Mouse (Mus musculus) megakaryocyte-erythroid progenitor cell, adult 5-6 weeks (primary cell): ENCODE measurements around the gene Olfml2a. TPM values are rescaled to one million over a fixed set of nuclear protein-coding genes. Genes with fewer than 3 reads are reported as not detected.
A peak's percentile ranks its signal among the peaks of the same experiment; 100 is the strongest.
"Not testable (repeated sequence)": the region's sequence is repeated elsewhere in the genome, so short reads cannot be mapped to it uniquely, and the experiment has no call there.

Experiments
- ATAC-seq: replicated peaks from 2 replicates; pipeline ENCODE4 v1.8.0; 2016; ENCODE audit warnings: mild to moderate bottlenecking, inconsistent platforms; ENCODE audit not compliant: severe bottlenecking, poor library complexity, low FRiP score, low TSS enrichment
- total RNA-seq, 2 experiments: library from RNA; stranded (forward) in 1 of 2; stranded (reverse) in 1 of 2; fragments of 200-1000, 215-1000 nt in 1 of 2; fragments of >200 nt in 1 of 2; fragmentation: Nextera tagmentation in 1 of 2; gene quantifications; 2 replicates each; pipeline ENCODE4 v1.2.3; 2014 to 2017

Gene Olfml2a
- total RNA-seq, 2 experiments from 2014 or later = not detected

DNA sequence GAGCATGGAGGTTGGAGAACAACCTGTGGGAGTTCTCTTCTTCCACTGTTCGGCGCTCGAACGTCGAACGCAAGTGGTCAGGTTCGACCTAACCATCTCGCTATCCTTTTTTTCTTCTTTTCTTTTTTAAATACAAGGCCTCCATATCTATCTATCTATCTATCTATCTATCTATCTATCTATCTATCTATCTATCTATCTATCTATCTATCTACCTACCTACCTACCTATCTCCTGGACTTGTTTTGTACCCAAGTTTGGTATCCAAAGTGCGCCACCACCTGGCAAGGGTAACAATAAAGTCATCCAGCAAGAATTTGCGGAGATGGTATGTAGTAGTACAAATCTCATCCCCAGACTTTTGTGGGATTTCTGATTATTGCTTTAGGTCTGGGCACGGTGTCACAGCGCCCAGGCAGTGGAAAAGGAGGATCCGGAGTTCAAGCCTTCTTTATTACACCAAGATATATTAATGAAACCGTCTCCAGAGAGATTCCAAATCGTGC, 73.8 kb downstream of the Olfml2a start, which contains the start of gene Rpl35:
Gene Rpl35, minus strand, starts transcription at position 51 of the 506 bp plus-strand sequence.
- ATAC-seq = no peak

DNA sequence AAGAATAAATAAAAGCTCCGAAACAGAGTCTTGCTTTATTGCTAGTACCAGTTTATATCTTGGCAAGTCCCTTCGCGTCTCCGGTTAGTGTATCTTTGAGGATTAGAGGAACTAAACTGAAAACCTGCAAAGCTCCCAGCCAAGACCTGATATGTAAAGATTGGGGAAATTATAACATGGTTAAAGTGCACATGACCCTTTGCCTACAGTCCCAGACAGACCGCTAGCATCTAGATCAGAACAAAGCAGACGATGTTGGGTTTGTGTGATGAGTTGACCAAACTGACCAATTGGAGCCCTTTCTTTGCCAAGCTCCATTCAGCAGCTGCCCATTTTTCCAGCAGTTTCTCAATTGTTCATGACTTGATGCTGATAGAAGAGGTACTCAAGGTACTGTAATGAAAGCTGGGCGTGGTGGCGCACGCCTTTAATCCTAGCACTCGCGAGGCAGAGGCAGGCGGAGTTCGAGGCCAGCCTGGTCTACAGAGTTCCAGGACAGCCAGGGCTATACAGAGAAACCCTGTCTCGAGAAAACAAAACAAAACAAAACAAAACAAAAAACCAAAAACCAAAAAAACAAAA, 74.5 kb downstream of the Olfml2a start:
- ATAC-seq = no peak

DNA sequence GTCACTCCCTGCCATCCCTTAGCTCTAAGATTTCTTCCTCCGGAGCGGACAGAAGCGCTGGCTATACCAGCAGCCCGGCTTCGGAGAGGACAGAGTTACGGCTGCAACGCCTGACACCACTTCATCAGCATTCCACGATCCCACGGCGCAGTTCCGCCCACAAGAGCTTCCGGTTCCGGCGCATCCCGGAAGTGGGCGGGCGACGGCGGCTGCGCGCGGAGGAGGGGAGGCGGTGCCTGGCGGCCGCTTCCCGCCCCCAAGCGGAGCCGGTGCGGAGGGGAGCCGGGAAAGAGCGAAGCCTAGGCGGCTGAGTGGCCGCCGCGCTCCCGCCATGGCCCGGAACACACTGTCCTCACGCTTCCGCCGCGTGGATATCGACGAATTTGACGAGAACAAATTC, 76.1 kb downstream of the Olfml2a start:
- peak; percentile 71 for ATAC-seq

DNA sequence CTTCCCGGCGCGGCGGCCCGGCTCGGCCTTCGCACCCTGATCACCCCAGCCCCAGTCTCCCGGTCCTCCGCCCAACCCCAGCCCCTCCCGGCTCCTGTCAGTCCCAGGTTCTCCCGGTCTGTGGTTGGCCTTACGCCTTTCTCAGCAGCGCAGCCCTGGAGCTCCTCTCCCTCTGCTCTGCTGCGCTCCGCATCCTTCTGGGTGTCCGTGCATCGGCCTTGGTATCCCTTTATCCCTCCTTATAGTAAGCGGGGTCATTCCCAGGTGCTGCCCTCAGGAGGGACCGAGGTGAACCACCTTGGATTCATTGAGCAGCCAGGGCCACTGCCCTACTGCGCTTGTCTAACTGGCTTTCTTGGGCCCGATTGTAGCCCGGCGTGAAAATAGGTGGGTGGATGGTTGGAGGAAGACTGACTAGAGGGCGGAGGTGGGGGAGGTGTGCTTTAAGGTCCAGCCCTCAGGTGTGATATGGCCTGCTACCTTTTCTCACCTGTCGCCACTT, 76.6 kb downstream of the Olfml2a start:
- ATAC-seq = peak; percentile 1; the same call in 1 of the 2 replicates

DNA sequence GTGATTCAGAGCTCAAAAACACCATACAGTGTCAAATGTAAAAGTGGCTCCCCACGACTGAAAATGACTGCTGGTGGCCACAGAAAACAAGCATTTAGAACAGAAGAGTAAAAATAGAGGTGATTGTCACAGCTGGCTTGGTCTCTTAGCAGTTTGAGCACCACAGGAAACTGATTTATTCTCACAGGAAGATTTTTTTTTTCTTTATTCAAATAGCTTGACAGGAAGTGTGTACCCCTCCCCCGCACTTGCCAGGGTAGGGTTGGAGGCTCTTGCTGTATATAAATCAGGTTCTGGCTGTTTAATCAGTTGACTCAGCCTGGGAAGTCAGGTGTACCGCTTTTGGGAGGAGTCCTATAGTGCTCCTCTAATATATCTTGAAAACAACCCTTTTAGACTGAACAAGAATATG, 77.2 kb downstream of the Olfml2a start:
- no peak for ATAC-seq

DNA sequence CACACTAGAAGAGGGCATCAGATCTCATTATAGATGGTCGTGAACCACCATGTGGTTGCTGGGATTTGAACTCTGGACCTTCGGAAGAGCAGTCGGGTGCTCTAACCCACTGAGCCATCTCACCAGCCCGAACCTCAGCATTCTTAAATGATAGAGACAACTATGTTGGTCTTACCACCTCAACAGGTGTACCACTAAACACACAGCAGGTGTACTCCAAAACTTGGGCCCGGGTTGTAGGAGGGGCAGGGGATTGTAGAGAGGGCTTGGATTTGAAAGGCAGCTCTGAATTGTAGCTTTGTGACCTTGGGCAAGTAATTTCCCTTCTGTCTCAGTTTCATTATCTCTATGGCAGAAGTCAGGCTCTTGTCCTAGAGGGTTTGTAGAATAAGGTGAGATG, 78.4 kb downstream of the Olfml2a start:
- not testable (repeated sequence) for ATAC-seq

DNA sequence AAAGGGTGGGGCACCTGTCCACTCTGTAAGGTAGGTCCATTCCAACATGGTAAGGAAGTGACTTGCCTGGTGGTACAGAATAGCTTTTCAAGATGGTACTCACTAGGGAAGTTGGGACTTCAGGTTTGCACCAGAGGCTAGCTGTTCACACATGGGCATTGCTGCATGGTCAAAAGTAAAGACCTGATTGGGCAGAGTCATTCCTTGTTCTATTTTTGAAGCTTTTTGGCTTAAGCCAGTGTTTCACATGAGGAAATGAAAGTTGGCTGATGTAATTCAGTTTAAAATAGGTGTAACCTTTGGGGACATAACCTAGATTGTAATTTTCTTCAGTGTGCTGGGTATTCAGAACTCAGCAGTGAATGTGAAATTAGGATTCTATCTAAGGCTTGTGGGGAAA, 79.5 kb downstream of the Olfml2a start:
- no peak for ATAC-seq

DNA sequence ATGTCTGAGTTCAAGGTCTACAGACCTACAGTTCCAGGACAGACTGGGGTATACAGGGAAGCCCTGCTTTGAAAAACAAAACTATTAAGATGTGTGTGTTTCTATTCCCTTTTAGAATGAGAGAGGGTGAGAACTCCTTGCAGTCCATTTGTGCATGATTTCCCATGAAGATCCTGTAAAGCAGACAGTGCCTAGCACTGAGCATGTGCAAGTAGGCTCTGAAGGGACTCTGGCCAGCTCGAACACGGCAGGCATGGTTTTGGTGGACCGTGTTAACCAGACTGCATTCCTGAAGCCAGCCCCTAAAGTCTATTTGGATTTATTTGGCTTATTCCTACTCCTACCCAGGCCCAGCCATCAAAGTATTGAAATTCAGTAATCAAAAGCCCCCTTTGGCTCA, 80.2 kb downstream of the Olfml2a start:
- ATAC-seq = no peak

DNA sequence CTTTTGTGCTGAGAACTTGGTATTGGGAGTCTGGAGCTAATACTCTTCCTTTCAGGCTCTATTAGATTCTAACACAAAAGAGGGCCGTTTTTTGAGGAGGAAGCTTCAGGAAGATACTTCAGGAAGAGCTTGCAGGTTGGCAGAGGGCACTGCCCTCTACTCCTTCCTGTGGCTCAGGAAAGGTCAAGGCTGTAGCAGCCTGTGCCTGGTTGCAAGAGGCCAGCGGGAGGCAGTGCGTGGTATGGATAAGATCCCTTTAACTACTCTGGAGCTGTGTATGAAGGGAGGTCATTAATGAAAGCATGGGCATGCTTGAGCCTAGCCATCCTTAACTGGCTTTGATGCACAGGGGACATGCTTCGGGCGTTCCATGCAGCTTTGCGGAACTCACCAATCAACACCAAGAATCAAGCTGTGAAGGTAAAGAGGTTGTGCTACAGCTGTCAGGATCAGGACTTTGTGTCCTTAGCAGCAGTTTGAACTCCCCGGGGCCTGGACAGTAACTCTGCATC, 81.0 kb downstream of the Olfml2a start:
- no peak for ATAC-seq

Other genes with a start within 250 kb of the Olfml2a start
- not detected in 2 replicates for gene Nr5a1, start 217.4 kb upstream of the Olfml2a start, total RNA-seq (2014; fragmentation: Nextera tagmentation)
- gene Nr5a1, start 217.4 kb upstream of the Olfml2a start, total RNA-seq (2017) = not detected in 2 replicates
- 0.32 and 6.0 TPM in 2 replicates for gene Nr6a1, start 4.3 kb upstream of the Olfml2a start, total RNA-seq (2014; fragmentation: Nextera tagmentation)
- gene Nr6a1, start 4.3 kb upstream of the Olfml2a start, total RNA-seq (2017) = 6.8 and 35.8 TPM in 2 replicates
- gene Wdr38, start 65.5 kb downstream of the Olfml2a start, total RNA-seq (2014; fragmentation: Nextera tagmentation) = 0.89 and 1.4 TPM in 2 replicates
- gene Wdr38, start 65.5 kb downstream of the Olfml2a start, total RNA-seq (2017) = 0.27 TPM in 1 of 2 replicates, not detected in the other
- gene Arpc5l, start 73.4 kb downstream of the Olfml2a start, total RNA-seq (2014; fragmentation: Nextera tagmentation) = 56.6 and 77.5 TPM in 2 replicates
- 39.5 and 52.9 TPM in 2 replicates for gene Arpc5l, start 73.4 kb downstream of the Olfml2a start, total RNA-seq (2017)
- 1,595 and 1,825 TPM in 2 replicates for gene Rpl35, start 73.6 kb downstream of the Olfml2a start, total RNA-seq (2014; fragmentation: Nextera tagmentation)
- gene Rpl35, start 73.6 kb downstream of the Olfml2a start, total RNA-seq (2017) = 1,385 and 1,766 TPM in 2 replicates
- 21.3 and 32.2 TPM in 2 replicates for gene Golga1, start 133.6 kb downstream of the Olfml2a start, total RNA-seq (2014; fragmentation: Nextera tagmentation)
- gene Golga1, start 133.6 kb downstream of the Olfml2a start, total RNA-seq (2017) = 17.5 and 21.8 TPM in 2 replicates